Mouse (Mus musculus) liver, embryonic 16.5 days (tissue): ENCODE results near the gene Iqce. TPM values are rescaled to one million over a fixed set of nuclear protein-coding genes. Genes with fewer than 3 reads are reported as not detected.
"Not testable (repeated sequence)": the region's sequence is repeated elsewhere in the genome, so short reads cannot be mapped to it uniquely, and the experiment has no call there.

Source experiments
- ATAC-seq: fragments of 200-750 bp; cut with Nextera tagmentation; 2 replicates; pipeline ENCODE4 v1.8.0; 2017; ENCODE audit warnings: low read depth, mild to moderate bottlenecking, moderate number of reproducible peaks, moderate library complexity
- H3K27ac ChIP-seq: fragments of 300-500 bp; sonication (generic); 2 replicates; pipeline ENCODE4 v1.5.1; 2014; ENCODE audit warnings: mild to moderate bottlenecking, low read length
- H3K27me3 ChIP-seq: fragments of 300-500 bp; sonication (generic); 2 replicates; pipeline ENCODE4 v1.6.1; 2014; ENCODE audit warnings: low read depth, low read length, mixed read lengths; ENCODE audit not compliant: control insufficient read depth, insufficient read depth
- H3K36me3 ChIP-seq: fragments of 300-500 bp; sonication (generic); 2 replicates; pipeline ENCODE4 v1.6.1; 2014; ENCODE audit warnings: mild to moderate bottlenecking; ENCODE audit not compliant: control insufficient read depth, insufficient read depth
- H3K4me1 ChIP-seq: fragments of 300-500 bp; sonication (generic); 2 replicates; pipeline ENCODE4 v1.6.1; 2014; ENCODE audit warnings: low read depth, low read length, mixed read lengths; ENCODE audit not compliant: control insufficient read depth
- H3K4me2 ChIP-seq: fragments of 300-500 bp; sonication (generic); 2 replicates; pipeline ENCODE4 v1.6.1; 2014; ENCODE audit warnings: low read depth, low read length, mixed read lengths
- H3K4me3 ChIP-seq: fragments of 300-500 bp; sonication (generic); 2 replicates; pipeline ENCODE4 v1.5.1; 2014; ENCODE audit warnings: low read depth, mild to moderate bottlenecking, low read length
- H3K9ac ChIP-seq: fragments of 300-500 bp; sonication (generic); 2 replicates; pipeline ENCODE4 v1.6.1; 2014; ENCODE audit warnings: low read depth, low read length
- H3K9me3 ChIP-seq: fragments of 300-500 bp; sonication (generic); replicated peaks from 2 replicates; pipeline ENCODE4 v1.6.1; 2016; ENCODE audit warnings: low read length; ENCODE audit not compliant: control insufficient read depth
- WGBS: fragments of 180-500 bp; shearing (Covaris S2); extraction: QIAGEN DNeasy Blood & Tissue Kit; methylation state at CpG from one replicate; pipeline ENCODE4 v1.1.7; 2014; ENCODE audit not compliant: insufficient replicate concordance; 5-methylcytosine and 5-hydroxymethylcytosine counted together
- polyA plus RNA-seq: library from polyadenylated mRNA; unstranded; fragments of >200 nt; fragmentation: Nextera tagmentation; extraction: Ambion mirVana; gene quantifications from 2 replicates; pipeline ENCODE4 v1.2.1, GENCODE M21; 2015

The Iqce gene
- polyA plus RNA-seq, 1 experiment from 2014 or later: 5.2 TPM

GRCm38 (mm10) chr5:140675079-140675478, 27.1 kb downstream of the Iqce start:
- Histone ChIP-seq H3K27ac (no peak overlapping the region), H3K36me3 (no peaks in the 10 kb centered on the region), H3K4me1 (no peaks in the 10 kb centered on the region), H3K9ac (no peak overlapping the region), H3K4me2 (no peak overlapping the region), H3K27me3 (no peaks in the 10 kb centered on the region), H3K9me3 (no peaks in the 10 kb centered on the region), H3K4me3 (no peak overlapping the region)
- ATAC-seq: no peak
- WGBS: 72% methylated on average over 11 of the region's 11 CpGs

DNA sequence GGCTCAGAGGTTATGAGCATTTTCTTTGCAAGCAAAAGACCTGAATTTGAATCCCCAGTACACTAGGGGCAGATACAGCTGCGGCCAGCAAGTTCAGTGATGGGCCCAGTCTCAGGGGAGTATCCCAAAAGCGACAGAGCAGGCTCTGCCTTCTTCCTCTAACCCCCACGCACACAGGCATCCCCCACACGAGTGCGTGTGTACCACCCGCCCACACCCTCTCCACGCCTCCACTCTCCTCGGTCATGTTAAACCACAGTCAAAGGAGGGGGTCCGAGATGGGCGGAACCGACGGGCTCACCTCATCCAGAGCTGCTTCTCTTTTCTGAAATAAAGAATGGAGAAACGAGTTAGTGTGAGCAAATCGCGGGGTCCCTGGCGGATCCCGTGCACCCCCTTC, 28.1 kb downstream of the Iqce start:
- Histone ChIP-seq H3K4me2 (no peak overlapping the region), H3K27ac (no peak overlapping the region), H3K9ac (no peak overlapping the region), H3K4me3 (no peak overlapping the region), H3K27me3 (no peaks in the 10 kb centered on the region), H3K9me3 (0 out of 2 replicates have a peak, but pooled peaks cover 2% of the 10 kb centered on the region), H3K4me1 (no peaks in the 10 kb centered on the region), H3K36me3 (peaks cover 3% of the 10 kb centered on the region)
- 68% methylated on average over 17 of the region's 17 CpGs for WGBS
- no peak for ATAC-seq

DNA sequence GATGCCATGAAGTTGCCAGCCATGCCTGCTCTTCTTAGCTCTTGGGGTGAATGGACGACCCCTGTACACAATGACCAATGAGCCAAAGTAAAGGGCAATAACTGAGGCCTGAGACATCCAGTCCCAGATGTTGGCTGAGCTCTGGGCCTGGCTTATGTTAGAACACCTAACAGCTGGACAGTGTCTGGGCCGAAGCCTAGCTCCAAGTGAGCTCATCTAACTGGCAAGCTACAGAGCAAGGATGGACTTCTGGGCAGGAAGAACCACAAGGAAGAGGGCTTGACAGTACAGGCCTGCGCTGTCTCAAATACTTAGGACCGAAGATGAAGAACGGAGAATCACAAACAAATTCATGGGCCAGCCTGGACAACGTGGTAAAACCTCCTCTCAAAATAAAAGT, 29.6 kb downstream of the Iqce start:
- ATAC-seq: not testable (repeated sequence)

GRCm38 (mm10) chr5:140672115-140672514, 30.1 kb downstream of the Iqce start:
- no peak for ATAC-seq
- 0 out of 2 replicates have a peak, but pooled peaks cover 4% of the 10 kb centered on the region for H3K9me3 ChIP-seq
- no peaks in the 10 kb centered on the region for H3K4me1 ChIP-seq
- peaks cover 8% of the 10 kb centered on the region for H3K36me3 ChIP-seq
- WGBS: 60% methylated on average over 6 of the region's 6 CpGs
- H3K4me2 ChIP-seq: no peak overlapping the region
- H3K4me3 ChIP-seq: no peak overlapping the region
- H3K27ac ChIP-seq: no peak overlapping the region
- H3K9ac ChIP-seq: no peak overlapping the region
- no peaks in the 10 kb centered on the region for H3K27me3 ChIP-seq

More for the DNA sequence above, 29.6 kb downstream of the Iqce start:
- WGBS: 72% methylated on average over 6 of the region's 6 CpGs
- not testable (repeated sequence) for H3K36me3 ChIP-seq, H3K27me3 ChIP-seq, H3K4me2 ChIP-seq, H3K27ac ChIP-seq, H3K4me1 ChIP-seq, H3K9ac ChIP-seq, H3K9me3 ChIP-seq, H3K4me3 ChIP-seq

DNA sequence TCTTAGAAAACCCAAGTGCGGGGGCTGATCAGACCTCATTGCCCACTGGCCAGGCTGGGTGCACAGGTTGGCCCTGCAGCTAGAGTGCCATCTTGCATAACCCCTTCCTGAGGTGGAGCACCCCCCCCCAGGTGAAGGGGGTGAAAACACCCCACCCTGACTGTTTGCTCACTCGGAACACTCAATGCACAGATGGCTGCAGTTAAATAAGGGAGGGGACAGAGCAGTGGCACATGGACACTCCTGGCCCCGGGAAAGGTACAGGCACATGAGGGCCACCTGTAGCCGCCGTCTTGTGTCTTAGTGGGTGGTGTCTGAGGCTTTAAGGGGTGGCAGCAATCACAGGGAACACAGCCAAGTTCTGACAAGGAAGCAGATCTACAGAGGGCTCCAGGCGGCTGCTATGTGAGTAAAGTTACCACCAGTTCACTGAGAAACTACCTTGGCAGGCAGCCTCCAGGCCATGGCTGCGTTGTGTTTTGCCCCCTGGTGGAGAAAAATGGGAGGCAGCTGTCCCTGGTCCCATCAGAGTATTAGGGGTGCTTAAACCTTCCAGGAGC, 38.5 kb downstream of the Iqce start:
- peak; percentile 40; the same call in 1 of the 2 replicates for ATAC-seq
- Histone ChIP-seq H3K4me3 (no peak overlapping the region), H3K27me3 (no peaks in the 10 kb centered on the region), H3K9ac (no peak overlapping the region), H3K9me3 (no peaks in the 10 kb centered on the region), H3K4me2 (no peak overlapping the region), H3K36me3 (peaks cover under 1% of the 10 kb centered on the region), H3K4me1 (peaks cover 6% of the 10 kb centered on the region), H3K27ac (no peak overlapping the region)
- 46% methylated on average over 7 of the region's 7 CpGs for WGBS

GRCm38 (mm10) chr5:140662741-140663592, 39.2 kb downstream of the Iqce start:
- ATAC-seq: peak; percentile 27; the same call in 1 of the 2 replicates
- H3K9me3 ChIP-seq: no peaks in the 10 kb centered on the region
- peaks cover 6% of the 10 kb centered on the region for H3K4me1 ChIP-seq
- no peak overlapping the region for H3K9ac ChIP-seq
- no peak overlapping the region for H3K4me3 ChIP-seq
- H3K27ac ChIP-seq: no peak overlapping the region
- no peak overlapping the region for H3K4me2 ChIP-seq
- no peaks in the 10 kb centered on the region for H3K27me3 ChIP-seq
- WGBS: 36% methylated on average over 17 of the region's 17 CpGs
- H3K36me3 ChIP-seq: no peaks in the 10 kb centered on the region

DNA sequence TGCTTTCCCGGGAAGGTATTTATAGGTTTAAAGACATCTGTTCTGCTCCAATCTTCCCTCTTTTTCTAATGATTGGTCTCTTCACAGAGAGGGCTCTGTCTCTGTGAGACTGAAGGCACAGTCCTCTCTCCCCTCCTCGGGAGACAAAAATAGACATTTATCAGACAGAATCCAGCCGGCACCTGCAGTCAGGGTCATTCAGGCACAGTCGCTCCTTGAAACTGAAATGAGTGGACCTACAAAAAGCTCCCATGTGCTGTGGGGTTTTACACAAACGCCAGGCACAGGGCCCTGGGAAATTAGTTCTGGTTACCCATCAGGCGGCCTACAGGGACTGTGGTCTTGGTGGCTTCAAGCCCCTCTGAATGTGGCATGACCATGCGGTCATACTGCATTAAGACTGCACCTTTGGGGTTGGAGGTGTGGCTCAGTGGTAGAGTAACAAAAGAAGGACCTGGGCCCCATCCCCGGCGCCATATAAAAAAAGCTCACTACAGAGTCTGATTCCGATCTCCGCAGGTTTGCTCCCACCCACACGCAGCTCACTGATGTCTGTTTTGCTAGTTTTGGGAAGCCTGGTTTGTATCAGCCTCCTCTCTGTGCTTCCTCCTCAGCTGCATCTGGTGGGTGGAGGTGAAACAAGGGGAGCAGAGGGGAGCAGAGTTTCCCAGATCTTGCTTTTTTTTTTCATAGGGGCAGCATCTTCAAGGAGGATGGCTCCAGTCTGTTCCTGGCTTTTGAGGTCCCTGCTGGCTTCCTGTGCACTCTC, 40.1 kb downstream of the Iqce start:
- no peak overlapping the region for H3K4me2 ChIP-seq
- H3K4me1 ChIP-seq: peaks cover 6% of the 10 kb centered on the region
- H3K27ac ChIP-seq: no peak overlapping the region
- H3K27me3 ChIP-seq: no peaks in the 10 kb centered on the region
- no peak for ATAC-seq
- H3K9ac ChIP-seq: no peak overlapping the region
- no peaks in the 10 kb centered on the region for H3K36me3 ChIP-seq
- 59% methylated on average over 12 of the region's 12 CpGs for WGBS
- H3K9me3 ChIP-seq: no peaks in the 10 kb centered on the region
- no peak overlapping the region for H3K4me3 ChIP-seq

- Histone ChIP-seq H3K9ac (no peak overlapping the region), H3K4me2 (no peak overlapping the region)
- 65% methylated on average over 8 of the region's 8 CpGs for WGBS
Observed at GRCm38 (mm10) chr5:140661427-140661826, 40.8 kb downstream of the Iqce start.

More at GRCm38 (mm10) chr5:140661427-140661826, 40.8 kb downstream of the Iqce start:
- Histone ChIP-seq H3K9me3 (no peaks in the 10 kb centered on the region), H3K4me3 (no peak overlapping the region), H3K36me3 (no peaks in the 10 kb centered on the region), H3K27me3 (no peaks in the 10 kb centered on the region), H3K27ac (no peak overlapping the region), H3K4me1 (peaks cover 6% of the 10 kb centered on the region)
- ATAC-seq: no peak
